Comparison of ENCODE assay signal across 15 mouse cellular contexts in the genomic region with DNA sequence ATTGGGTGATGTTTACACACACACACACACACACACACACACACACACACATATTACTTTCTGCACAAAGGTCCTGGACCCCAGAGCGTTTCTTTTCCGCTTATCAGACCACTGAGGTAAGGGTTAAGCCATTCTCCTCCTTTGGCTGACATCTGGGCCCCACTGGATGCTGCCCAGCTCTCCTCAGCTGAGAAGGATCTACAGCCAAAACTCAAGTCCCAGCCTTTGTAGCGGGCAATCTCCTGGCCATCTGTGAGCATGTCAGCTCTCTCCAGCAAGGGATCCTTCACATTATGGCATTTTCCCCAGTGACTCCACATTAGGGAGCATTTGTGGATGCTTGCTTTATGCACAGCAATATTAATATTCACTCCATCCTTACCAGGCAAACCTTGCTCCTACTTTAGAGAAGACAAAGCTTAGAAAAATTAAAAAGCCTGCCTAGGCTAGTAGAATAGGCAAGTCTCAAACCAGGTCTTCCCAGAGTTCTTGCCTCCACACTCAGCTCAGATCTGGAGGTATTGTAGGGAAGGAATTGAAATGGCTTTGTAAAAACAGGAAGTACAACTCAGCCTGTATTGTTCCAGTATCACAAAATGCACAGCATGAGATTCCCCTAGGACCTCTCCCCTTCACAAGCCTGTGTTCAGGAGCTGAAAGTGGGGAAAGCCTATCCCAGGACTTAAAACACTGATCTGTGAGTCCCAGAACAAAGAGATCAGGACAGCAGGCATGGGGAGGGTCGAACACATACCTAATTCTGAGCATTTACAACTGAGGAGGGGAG.
DNase-seq lines count a peak whose midpoint lies in the region; ATAC-seq lines count a peak whose summit lies in the region.
"Had no signal": no experiment of that assay in that cellular context is flagged by ENCODE, and none has a peak within 500 bp of the region (broad histone marks: within the 10 kb centered on the region; RNA-seq: fewer than 3 reads in every experiment).

No protein-coding gene starts in this region.

- H3K9ac ChIP-seq in heart, embryonic 16.5 days (ENCODE audit: low read length): no peak overlapping the region
- no peak overlapping the region for H3K9ac ChIP-seq in embryonic facial prominence, embryonic 11.5 days (replicated peaks; ENCODE audit: low read length)
- H3K9ac ChIP-seq in limb, embryonic 12.5 days (replicated peaks): no peak overlapping the region
- H3K9ac ChIP-seq: forebrain, embryonic 15.5 days had no signal

- H3K9me3 ChIP-seq in heart, embryonic 16.5 days (replicated peaks; ENCODE audit: control insufficient read depth, low read length): no peaks in the 10 kb centered on the region
- no peaks in the 10 kb centered on the region for H3K9me3 ChIP-seq in embryonic facial prominence, embryonic 11.5 days (replicated peaks; ENCODE audit: control insufficient read depth, low read length)
- no peaks in the 10 kb centered on the region for H3K9me3 ChIP-seq in limb, embryonic 12.5 days
- H3K9me3 ChIP-seq: forebrain, embryonic 15.5 days had no signal

- no peak overlapping the region for H3K4me3 ChIP-seq in heart, embryonic 16.5 days (ENCODE audit: low read length)
- no peak overlapping the region for H3K4me3 ChIP-seq in embryonic facial prominence, embryonic 11.5 days (ENCODE audit: low read depth, low read length)
- H3K4me3 ChIP-seq in limb, embryonic 12.5 days (replicated peaks): no peak overlapping the region
- H3K4me3 ChIP-seq: forebrain, embryonic 15.5 days had no signal

- no peak for ATAC-seq in heart, embryonic 16.5 days (replicated peaks; ENCODE audit: extremely low read depth, insufficient read depth, low FRiP score)
- peak; percentile 21; the same call in 1 of the 2 replicates for ATAC-seq in embryonic facial prominence, embryonic 11.5 days (replicated peaks; ENCODE audit: insufficient number of reproducible peaks, low FRiP score, low TSS enrichment, low read depth)
- peak; percentile 10; the same call in 1 of the 2 replicates for ATAC-seq in limb, embryonic 12.5 days (ENCODE audit: insufficient number of reproducible peaks, insufficient read depth, low FRiP score, low TSS enrichment, low read depth)
- ATAC-seq: forebrain, embryonic 15.5 days; inflammation-experienced regulatory T-cells, adult 6 months had no signal

- no peaks in the 10 kb centered on the region for H3K36me3 ChIP-seq in heart, embryonic 16.5 days (ENCODE audit: control insufficient read depth, insufficient read depth)
- H3K36me3 ChIP-seq in embryonic facial prominence, embryonic 11.5 days (replicated peaks; ENCODE audit: control insufficient read depth, insufficient read depth, low read depth, low read length): no peaks in the 10 kb centered on the region
- no peaks in the 10 kb centered on the region for H3K36me3 ChIP-seq in limb, embryonic 12.5 days
- H3K36me3 ChIP-seq: forebrain, embryonic 15.5 days had no signal

- peaks cover 6% of the 10 kb centered on the region; the same call in 1 of the 2 replicates for H3K4me1 ChIP-seq in heart, embryonic 16.5 days (ENCODE audit: control insufficient read depth, insufficient read depth, low read length)
- H3K4me1 ChIP-seq in embryonic facial prominence, embryonic 11.5 days (ENCODE audit: control insufficient read depth, insufficient read depth, low read length): peaks cover 8% of the 10 kb centered on the region; the same call in 1 of the 2 replicates
- peaks cover 57% of the 10 kb centered on the region for H3K4me1 ChIP-seq in limb, embryonic 12.5 days (replicated peaks)

- WGBS in heart, embryonic 16.5 days: 58% methylated on average over 4 of the region's 4 CpGs
- WGBS in embryonic facial prominence, embryonic 11.5 days: 32% methylated on average over 4 of the region's 4 CpGs
- 48% methylated on average over 4 of the region's 4 CpGs for WGBS in limb, embryonic 12.5 days

- intact Hi-C loops in heart, postnatal 14 days (cut with DNase I): no loop called here

- H3K27ac ChIP-seq in heart, embryonic 16.5 days (ENCODE audit: low read length): peak overlapping the region; percentile 37; the same call in 1 of the 2 replicates
- H3K27ac ChIP-seq in embryonic facial prominence, embryonic 11.5 days (replicated peaks; ENCODE audit: low read depth, low read length): peak overlapping the region; percentile 61
- peak overlapping the region; percentile 90 for H3K27ac ChIP-seq in limb, embryonic 12.5 days
- H3K27ac ChIP-seq: forebrain, embryonic 15.5 days had no signal

- H3K27me3 ChIP-seq in heart, embryonic 16.5 days (ENCODE audit: control insufficient read depth, insufficient read depth, low read length): no peaks in the 10 kb centered on the region
- no peaks in the 10 kb centered on the region for H3K27me3 ChIP-seq in embryonic facial prominence, embryonic 11.5 days (ENCODE audit: control insufficient read depth, insufficient read depth, low read length)
- no peaks in the 10 kb centered on the region for H3K27me3 ChIP-seq in limb, embryonic 12.5 days
- H3K27me3 ChIP-seq: forebrain, embryonic 15.5 days had no signal

- no peak for DNase-seq in heart, postnatal 14 days
- DNase-seq in R1 (ENCODE audit: low read depth, low spot score): peak; percentile 83
- peak; percentile 57 for DNase-seq in embryonic facial prominence, embryonic 11.5 days (ENCODE audit: low spot score)
- DNase-seq in thymus, postnatal 10 days (ENCODE audit: low spot score in 2 of 2): no peak
- no peak for DNase-seq in adrenal gland, postnatal 25 days
- DNase-seq: cerebellum, postnatal 36 days; gastrocnemius, postnatal 25 days; kidney, postnatal 4 days; lung, adult 2 months; midbrain, embryonic 14.5 days; thymus, postnatal 14 days had no signal

- no peak overlapping the region for H3K4me2 ChIP-seq in heart, embryonic 16.5 days (ENCODE audit: low read depth, low read length)
- H3K4me2 ChIP-seq in embryonic facial prominence, embryonic 11.5 days (ENCODE audit: low read depth, low read length): no peak overlapping the region
- H3K4me2 ChIP-seq in limb, embryonic 12.5 days: no peak overlapping the region
- H3K4me2 ChIP-seq: forebrain, embryonic 15.5 days had no signal

Comparison
In these comparisons a context has a peak if more than half of its experiments do, and no peak if none do; other contexts are left out.
1. H3K27ac ChIP-seq: peak in every context shown above with its lines; median percentile 90 in limb, embryonic 12.5 days; 61 in embryonic facial prominence, embryonic 11.5 days; 37 in heart, embryonic 16.5 days.
2. DNase-seq: peak in R1 (single experiment) and embryonic facial prominence, embryonic 11.5 days (single experiment); none in heart, postnatal 14 days (0 of 2), thymus, postnatal 10 days (0 of 2) and adrenal gland, postnatal 25 days (single experiment).